Mouse (Mus musculus) mesoderm, embryonic 11.5 days (tissue): ENCODE measurements around the gene Adamtsl2.

Experiments
- DNase-seq: peaks from one replicate; pipeline ENCODE4 v3.0.0-alpha.2; 2012; ENCODE audit warnings: low read depth, low spot score

The Adamtsl2 gene

DNA sequence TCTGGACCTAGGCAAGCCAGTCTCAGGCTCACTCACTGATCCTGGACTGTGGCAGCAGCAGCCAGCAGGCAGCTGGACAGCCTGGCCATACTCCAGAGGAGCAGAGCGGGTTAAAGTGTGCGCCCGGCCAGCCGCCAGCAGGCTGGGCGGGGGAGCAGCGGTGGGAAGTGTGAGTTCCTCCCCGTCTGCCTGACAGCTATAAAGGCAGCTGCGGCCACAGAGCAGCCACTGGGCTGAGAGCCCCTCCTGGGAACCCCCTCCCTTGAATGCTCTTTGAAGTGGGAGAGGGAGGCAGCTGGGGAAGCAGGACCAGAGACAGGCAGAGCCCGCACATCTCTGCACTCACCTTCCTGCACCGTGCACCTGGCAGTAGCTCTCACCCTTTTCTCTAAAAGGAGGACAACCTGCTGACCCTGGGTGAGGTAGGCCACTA is at the start of gene Adamtsl2:
Gene Adamtsl2 (plus strand): TSS at position 228 of the 433 bp plus-strand sequence.
- peak; percentile 75 for DNase-seq

GRCm38 (mm10) chr2:27032361-27032760 is 46.8 kb upstream of the Adamtsl2 start:
- DNase-seq = no peak

GRCm38 (mm10) chr2:27036003-27036402 is 43.2 kb upstream of the Adamtsl2 start:
- no peak for DNase-seq

- DNase-seq = no peak
These were observed 42.2 kb upstream of the Adamtsl2 start for GRCm38 (mm10) chr2:27037008-27037407.

- DNase-seq = peak; percentile 88
These were observed 40.6 kb upstream of the Adamtsl2 start for GRCm38 (mm10) chr2:27038596-27038995.

GRCm38 (mm10) chr2:27039286-27039685 is 39.9 kb upstream of the Adamtsl2 start:
- DNase-seq = peak; percentile 36

DNA sequence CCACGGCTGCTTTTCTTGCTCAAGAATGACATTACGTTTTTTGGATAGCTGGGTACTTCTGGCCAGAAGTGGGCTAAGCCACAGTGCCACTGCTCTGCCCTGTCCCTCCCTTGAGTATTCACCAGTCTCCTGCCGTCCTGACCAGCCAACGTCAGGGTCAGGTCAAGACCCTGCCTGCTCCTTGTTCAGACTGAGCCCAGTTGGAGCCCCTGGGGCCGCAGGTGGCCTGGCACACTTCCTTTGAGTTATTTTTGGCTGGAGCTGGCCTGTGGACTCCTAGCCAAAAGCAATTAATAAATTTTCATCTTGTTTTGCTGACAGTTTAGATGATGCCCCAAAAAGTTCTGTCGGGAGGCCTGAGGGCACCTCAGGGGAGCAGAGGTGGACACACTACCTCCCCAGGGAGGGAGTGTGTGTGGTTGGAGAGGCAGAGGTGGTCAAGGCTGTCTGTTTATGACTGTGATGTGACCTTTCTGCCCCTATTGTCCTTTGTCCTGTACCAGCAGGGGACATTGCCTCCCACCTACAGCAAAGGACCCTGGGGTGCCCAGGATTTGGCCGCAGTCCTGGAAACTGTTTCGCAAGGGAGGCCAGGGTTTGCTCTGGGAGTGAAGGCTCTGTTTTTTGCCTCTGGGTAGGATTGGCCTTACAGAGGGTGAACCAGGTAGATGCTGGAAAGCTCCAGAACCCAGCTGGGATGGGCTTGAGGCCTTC is 36.9 kb upstream of the Adamtsl2 start:
- no peak for DNase-seq

GRCm38 (mm10) chr2:27043461-27043860 is 35.7 kb upstream of the Adamtsl2 start:
- peak; percentile 86 for DNase-seq

DNA sequence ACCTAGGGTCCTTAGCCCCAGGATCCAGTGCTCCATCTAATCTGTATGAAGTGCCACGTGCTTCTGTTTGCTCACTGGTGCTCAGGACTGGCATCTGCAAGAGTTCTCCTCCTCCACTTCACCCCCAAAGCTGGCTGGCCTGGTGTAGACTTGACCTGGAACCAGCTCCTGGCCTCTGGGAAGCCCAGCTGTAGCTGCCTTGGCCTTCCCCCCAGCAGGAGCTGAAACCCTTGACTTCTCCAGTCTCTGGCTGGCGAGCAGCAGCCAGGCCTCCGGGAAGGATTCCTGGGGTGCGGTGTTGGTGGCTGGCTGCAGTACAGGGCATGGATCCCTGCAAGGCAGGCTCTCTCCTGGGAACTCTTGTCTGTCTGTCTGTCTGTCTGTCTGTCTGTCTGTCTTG is 35.0 kb upstream of the Adamtsl2 start:
- no peak for DNase-seq

GRCm38 (mm10) chr2:27044641-27045040 is 34.5 kb upstream of the Adamtsl2 start:
- no peak for DNase-seq

GRCm38 (mm10) chr2:27045979-27046770 is 33.0 kb upstream of the Adamtsl2 start:
- DNase-seq = no peak

- DNase-seq = no peak
These were observed 29.8 kb upstream of the Adamtsl2 start for GRCm38 (mm10) chr2:27049408-27049807.

- no peak for DNase-seq
These were observed 20.9 kb upstream of the Adamtsl2 start for GRCm38 (mm10) chr2:27058251-27058650.

GRCm38 (mm10) chr2:27058751-27059150 is 20.4 kb upstream of the Adamtsl2 start:
- DNase-seq = no peak

GRCm38 (mm10) chr2:27059187-27059586 is 20.0 kb upstream of the Adamtsl2 start:
- DNase-seq = no peak

DNA sequence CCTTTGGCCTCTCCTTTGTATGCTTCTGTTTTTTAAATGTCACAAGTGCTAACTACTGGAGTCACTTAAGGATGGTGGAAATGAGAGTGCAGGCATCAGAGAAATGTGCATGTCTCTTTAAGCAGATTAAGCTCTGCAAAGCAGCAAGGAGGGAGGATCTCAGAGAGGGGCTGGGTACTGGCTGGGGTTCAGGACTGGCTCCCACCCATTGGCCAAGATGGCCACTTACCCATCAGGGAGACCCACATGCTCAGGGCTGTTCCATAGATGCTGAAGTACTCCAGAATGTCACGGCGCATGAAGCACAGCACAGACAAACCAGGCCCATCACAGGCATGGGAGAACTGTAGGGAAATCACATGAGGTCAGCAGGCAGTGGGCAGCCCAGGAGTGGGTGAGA is 12.1 kb upstream of the Adamtsl2 start:
- DNase-seq = no peak

- no peak for DNase-seq
These were observed 11.2 kb upstream of the Adamtsl2 start for GRCm38 (mm10) chr2:27067996-27068395.

GRCm38 (mm10) chr2:27069646-27070045 is 9.5 kb upstream of the Adamtsl2 start:
- DNase-seq = peak; percentile 43

DNA sequence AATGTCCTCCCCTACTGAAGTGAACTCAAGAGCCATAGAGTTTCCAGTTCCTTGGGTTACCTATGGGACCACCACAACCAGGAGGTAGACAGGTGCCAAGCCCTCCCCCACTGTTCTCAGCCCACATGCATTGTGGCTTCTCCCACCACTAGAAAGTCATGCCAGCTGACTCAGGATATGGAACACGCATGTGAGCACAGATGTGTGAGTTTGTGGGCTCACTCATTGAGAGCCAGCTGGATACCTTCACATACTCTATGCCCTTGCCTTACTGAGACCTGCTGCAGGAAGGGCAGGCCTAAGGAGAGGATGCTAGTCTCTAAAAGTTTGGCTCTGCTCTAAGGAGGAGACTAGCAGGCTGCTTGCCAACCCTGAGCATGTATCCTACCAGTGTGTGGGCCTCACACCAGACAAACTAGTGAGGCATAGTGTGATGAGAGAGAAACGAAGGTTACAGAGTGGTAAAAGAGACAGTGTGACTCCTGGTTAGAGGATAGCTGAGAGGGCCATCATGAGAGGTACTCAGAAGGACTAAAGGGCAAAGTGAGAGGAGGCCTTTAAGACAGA is 8.8 kb upstream of the Adamtsl2 start:
- no peak for DNase-seq

DNA sequence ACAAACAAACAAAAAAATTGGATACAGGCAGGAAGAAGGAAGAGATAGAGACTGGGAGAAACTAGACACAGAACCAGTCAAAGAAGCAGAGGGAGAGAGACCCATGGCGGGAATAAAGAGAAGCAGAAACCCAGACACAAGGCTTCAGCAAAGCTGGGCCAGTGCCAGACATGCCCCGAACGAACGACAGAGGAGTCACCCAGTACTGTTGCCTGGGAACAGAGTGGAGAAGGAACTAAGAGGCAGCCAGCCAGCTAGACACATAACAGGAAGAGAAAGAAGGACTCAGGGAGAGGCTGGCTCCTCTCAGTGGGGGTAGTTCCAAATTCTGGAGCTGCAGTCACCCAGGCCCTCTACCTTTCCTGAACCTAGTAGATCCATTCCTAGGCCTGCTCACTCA is 8.0 kb upstream of the Adamtsl2 start:
- DNase-seq = no peak

GRCm38 (mm10) chr2:27071978-27072377 is 7.2 kb upstream of the Adamtsl2 start, which contains the start of gene Mymk:
Gene Mymk (minus strand): TSS chr2:27072179.
- no peak for DNase-seq

DNA sequence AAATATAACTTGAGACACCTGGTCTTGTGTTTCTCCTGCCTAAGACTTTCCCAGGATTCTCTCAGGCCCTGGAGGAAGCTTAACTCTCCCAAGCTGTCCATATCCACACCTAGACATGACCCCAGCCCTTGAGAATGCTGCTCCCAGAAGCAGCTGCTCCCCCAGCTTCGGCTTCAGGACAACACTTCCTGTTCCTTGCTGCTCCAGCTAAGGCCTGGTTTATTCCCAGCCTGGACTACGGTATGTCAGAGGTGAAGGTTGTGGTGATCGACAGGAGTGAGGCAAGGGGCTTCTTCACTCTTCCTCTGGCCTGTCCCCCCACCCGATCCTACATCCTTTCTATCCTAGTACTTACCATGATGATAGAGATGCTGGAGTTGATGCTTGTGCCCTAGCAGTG is 5.8 kb upstream of the Adamtsl2 start:
- DNase-seq = no peak

DNA sequence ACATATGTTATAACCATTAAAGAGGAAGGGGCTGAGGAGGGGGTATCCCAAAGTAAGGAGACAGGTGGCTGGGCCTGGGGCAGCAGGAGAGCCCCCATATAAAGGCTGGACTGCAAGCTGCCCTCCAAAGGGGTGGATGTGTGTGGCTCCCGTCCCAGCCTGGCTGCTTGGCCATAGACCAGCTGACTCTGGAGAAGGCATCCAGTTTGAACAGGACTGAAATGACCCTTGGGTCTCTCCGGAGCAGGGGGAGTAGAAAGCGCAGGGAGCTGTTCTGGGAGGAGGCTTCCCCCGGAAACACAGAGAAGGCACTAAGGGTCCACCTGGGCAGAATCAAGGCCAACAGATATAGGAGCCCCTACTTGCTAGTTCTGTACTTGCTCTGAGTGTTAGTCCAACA is 4.4 kb upstream of the Adamtsl2 start:
- no peak for DNase-seq
